Mouse (Mus musculus): ENCODE results near the gene Slc35f1. TPM values are rescaled to one million over a fixed set of nuclear protein-coding genes. Genes with fewer than 3 reads are reported as not detected.

Slc35f1 gene
- polyA plus RNA-seq, 1 experiment, result 16.3 TPM

DNA sequence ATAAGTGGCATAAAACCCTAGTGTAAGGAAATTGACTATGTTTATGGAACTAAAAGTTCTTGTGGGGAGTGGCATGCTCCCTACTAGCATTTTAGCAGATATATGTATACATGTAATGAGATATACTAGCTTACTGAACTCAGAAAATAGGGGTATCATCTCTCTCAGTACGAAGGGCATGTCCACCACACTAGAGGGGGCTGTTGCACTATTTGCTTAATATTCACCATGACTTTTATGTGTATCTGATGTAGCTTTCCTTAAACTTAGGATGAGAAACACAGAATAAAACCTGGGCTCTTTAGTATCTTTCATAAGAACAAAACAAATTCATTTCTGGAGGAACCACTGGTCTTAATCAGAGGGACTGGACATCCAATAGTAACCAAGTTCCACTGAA is 397.5 kb downstream of the Slc35f1 start:
- H3K4me3 ChIP-seq (replicated peaks; ENCODE audit: insufficient read depth, low read depth, low read length), result no peak overlapping the region
- TF ChIP-seq POLR2A (IDR thresholded peaks at IDR 0.05; ENCODE audit: borderline replicate concordance, insufficient read depth, low read length) (no peak), CTCF (IDR thresholded peaks at IDR 0.05; ENCODE audit: borderline replicate concordance, insufficient read depth, low read depth, low read length) (0 out of 2 replicates have a peak, but pooled peaks have one; percentile 7)
- DNase-seq, result no peak
- H3K4me1 ChIP-seq (ENCODE audit: control insufficient read depth, insufficient read depth, low read length), result no peaks in the 10 kb centered on the region
- H3K27me3 ChIP-seq (ENCODE audit: control insufficient read depth, insufficient read depth, low read length), result no peaks in the 10 kb centered on the region
- WGBS, result 74% methylated on average over 1 of the region's 1 CpGs
- H3K27ac ChIP-seq (ENCODE audit: insufficient read depth, low read length), result no peak overlapping the region

DNA sequence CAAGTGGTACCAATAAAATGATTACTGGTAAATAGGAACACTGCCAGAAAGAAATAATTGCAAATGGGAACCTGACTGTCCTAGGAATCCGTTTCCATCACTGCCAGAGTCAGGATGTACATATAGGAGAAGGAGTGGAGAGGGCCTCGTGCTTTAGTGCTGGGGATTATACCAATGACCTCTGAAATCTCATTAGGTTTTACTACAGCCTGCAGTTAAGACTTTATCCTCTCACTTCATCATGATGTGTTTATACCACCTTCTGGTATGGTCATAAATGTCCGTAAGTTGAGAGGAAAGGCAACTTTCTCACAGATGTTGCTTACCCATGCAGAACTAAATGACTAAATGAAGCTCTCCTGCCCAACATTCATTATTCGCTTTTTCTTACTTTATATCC is 401.2 kb downstream of the Slc35f1 start:
- WGBS, result 82% methylated on average over 4 of the region's 4 CpGs
- H3K4me3 ChIP-seq (replicated peaks; ENCODE audit: insufficient read depth, low read depth, low read length), result no peak overlapping the region
- H3K27me3 ChIP-seq (ENCODE audit: control insufficient read depth, insufficient read depth, low read length), result no peaks in the 10 kb centered on the region
- no peak overlapping the region for H3K27ac ChIP-seq (ENCODE audit: insufficient read depth, low read length)
- H3K4me1 ChIP-seq (ENCODE audit: control insufficient read depth, insufficient read depth, low read length), result no peaks in the 10 kb centered on the region
- TF ChIP-seq POLR2A (IDR thresholded peaks at IDR 0.05; ENCODE audit: borderline replicate concordance, insufficient read depth, low read length), result no peak
- no peak for TF ChIP-seq CTCF (IDR thresholded peaks at IDR 0.05; ENCODE audit: borderline replicate concordance, insufficient read depth, low read depth, low read length)
- DNase-seq, result no peak

DNA sequence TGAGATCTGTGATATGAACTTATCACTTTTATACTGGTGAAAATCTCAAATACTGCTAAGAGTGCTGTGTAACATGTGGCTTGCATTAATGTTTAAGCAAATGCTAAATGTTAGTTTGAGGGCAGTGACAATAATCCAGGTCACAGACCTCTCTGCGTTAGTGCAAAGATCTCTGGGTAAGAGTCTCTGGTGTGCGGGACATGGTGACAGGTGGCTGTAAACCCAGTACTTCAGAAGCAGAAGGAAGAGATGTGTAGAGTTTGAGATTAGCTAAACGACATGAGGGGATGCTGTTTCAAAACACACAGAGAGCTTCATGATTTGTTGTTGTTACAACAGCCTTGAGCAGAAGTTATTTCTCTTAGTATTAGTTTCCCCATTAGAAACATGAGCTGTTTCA is 406.1 kb downstream of the Slc35f1 start:
- Histone ChIP-seq H3K4me1 (ENCODE audit: control insufficient read depth, insufficient read depth, low read length) (no peaks in the 10 kb centered on the region), H3K4me3 (replicated peaks; ENCODE audit: insufficient read depth, low read depth, low read length) (no peak overlapping the region), H3K27me3 (ENCODE audit: control insufficient read depth, insufficient read depth, low read length) (no peaks in the 10 kb centered on the region), H3K27ac (ENCODE audit: insufficient read depth, low read length) (no peak overlapping the region)
- WGBS, result 92% methylated on average over 3 of the region's 3 CpGs
- DNase-seq, result no peak
- TF ChIP-seq POLR2A (IDR thresholded peaks at IDR 0.05; ENCODE audit: borderline replicate concordance, insufficient read depth, low read length) (no peak), CTCF (IDR thresholded peaks at IDR 0.05; ENCODE audit: borderline replicate concordance, insufficient read depth, low read depth, low read length) (no peak)

DNA sequence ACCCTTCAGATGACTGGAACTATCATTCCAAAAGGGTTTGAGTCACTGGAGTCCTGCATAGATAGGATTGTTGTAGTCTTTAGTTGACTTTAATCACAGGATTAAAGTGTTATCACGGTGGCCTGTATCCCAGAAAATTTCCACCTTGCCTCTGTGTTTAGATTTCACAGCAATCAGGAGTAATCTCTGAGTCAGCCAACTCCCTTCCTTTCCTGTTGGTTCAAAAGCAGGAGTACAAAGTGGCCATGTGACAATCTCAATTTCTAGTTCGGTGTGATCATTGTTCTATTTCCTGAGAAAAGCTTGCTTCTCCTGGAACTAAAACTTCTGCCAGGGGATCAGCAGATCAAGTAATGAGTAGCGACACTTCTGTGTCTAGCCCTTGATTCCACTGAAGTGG is 410.5 kb downstream of the Slc35f1 start:
- 76% methylated on average over 3 of the region's 3 CpGs for WGBS
- DNase-seq, result no peak
- Histone ChIP-seq H3K4me1 (ENCODE audit: control insufficient read depth, insufficient read depth, low read length) (peaks cover 3% of the 10 kb centered on the region), H3K4me3 (replicated peaks; ENCODE audit: insufficient read depth, low read depth, low read length) (no peak overlapping the region), H3K27ac (ENCODE audit: insufficient read depth, low read length) (no peak overlapping the region), H3K27me3 (ENCODE audit: control insufficient read depth, insufficient read depth, low read length) (no peaks in the 10 kb centered on the region)
- no peak for TF ChIP-seq POLR2A (IDR thresholded peaks at IDR 0.05; ENCODE audit: borderline replicate concordance, insufficient read depth, low read length)
- TF ChIP-seq CTCF (IDR thresholded peaks at IDR 0.05; ENCODE audit: borderline replicate concordance, insufficient read depth, low read depth, low read length), result no peak

DNA sequence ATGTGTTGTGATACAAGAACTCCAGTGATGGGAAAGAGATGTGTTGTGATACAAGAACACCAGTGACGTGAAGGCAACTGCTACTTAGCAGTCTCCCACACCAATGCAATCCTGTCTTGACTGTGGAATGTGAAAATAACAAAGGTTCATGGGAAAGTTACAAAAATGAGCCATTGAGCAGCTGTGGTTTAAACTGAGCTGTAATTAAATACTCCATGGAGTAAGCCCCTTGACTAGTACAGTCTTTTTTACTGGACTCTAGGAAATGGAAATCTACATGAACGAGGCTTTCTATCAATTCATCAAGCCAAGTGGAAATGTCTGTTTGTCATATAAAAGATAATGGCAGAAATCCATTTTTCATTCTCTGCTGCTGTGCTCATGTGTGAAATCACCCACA is 411.1 kb downstream of the Slc35f1 start:
- H3K27me3 ChIP-seq (ENCODE audit: control insufficient read depth, insufficient read depth, low read length), result no peaks in the 10 kb centered on the region
- H3K27ac ChIP-seq (ENCODE audit: insufficient read depth, low read length), result no peak overlapping the region
- no peak for DNase-seq
- WGBS, result 81% methylated on average over 2 of the region's 2 CpGs
- H3K4me1 ChIP-seq (ENCODE audit: control insufficient read depth, insufficient read depth, low read length), result peaks cover 3% of the 10 kb centered on the region
- no peak for TF ChIP-seq CTCF (IDR thresholded peaks at IDR 0.05; ENCODE audit: borderline replicate concordance, insufficient read depth, low read depth, low read length)
- TF ChIP-seq POLR2A (IDR thresholded peaks at IDR 0.05; ENCODE audit: borderline replicate concordance, insufficient read depth, low read length), result no peak
- no peak overlapping the region for H3K4me3 ChIP-seq (replicated peaks; ENCODE audit: insufficient read depth, low read depth, low read length)

DNA sequence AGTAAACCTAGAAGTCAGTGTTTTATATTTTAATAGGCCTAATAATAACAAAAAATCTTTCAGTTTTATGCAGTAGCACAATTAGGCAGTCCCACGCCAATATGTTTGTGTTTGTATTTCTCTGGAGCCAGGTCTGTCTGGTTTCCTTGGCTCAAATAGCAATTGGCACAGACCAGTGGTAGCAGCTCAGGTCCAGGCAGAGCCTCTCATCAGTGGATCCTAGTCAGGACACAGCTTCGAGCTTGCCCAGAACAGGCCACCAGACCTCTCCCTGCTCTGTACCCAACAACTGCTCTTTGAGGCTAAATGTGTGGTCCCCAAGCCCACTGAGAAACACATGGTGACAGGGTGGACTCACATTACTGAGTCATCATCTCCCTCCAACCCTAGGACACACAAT is 412.1 kb downstream of the Slc35f1 start:
- Histone ChIP-seq H3K27me3 (ENCODE audit: control insufficient read depth, insufficient read depth, low read length) (no peaks in the 10 kb centered on the region), H3K27ac (ENCODE audit: insufficient read depth, low read length) (no peak overlapping the region), H3K4me3 (replicated peaks; ENCODE audit: insufficient read depth, low read depth, low read length) (no peak overlapping the region), H3K4me1 (ENCODE audit: control insufficient read depth, insufficient read depth, low read length) (peaks cover 3% of the 10 kb centered on the region)
- 3% methylated on average over 2 of the region's 2 CpGs for WGBS
- TF ChIP-seq CTCF (IDR thresholded peaks at IDR 0.05; ENCODE audit: borderline replicate concordance, insufficient read depth, low read depth, low read length) (no peak), POLR2A (IDR thresholded peaks at IDR 0.05; ENCODE audit: borderline replicate concordance, insufficient read depth, low read length) (no peak)
- peak in 1 of 2 experiments; percentile 29 for DNase-seq

DNA sequence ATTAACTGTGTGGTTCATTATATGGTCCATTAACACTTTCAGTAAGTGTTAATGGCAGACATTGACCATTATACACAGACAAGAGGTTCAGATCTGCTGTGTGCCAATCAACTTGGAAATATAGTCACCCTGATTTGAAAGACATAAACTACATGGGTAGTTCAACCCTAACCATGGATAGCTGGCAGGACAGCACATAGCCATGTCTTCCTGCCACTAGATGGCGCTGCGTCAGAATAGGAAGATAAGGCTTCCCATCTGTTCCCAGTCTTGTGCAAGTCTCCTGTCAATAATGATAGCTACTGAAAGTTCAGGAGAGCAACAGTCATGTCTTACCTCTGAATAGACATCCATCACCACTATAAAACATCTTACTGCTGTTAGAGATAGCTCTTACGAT is 424.7 kb downstream of the Slc35f1 start:
- Histone ChIP-seq H3K4me1 (ENCODE audit: control insufficient read depth, insufficient read depth, low read length) (no peaks in the 10 kb centered on the region), H3K27me3 (ENCODE audit: control insufficient read depth, insufficient read depth, low read length) (no peaks in the 10 kb centered on the region), H3K4me3 (replicated peaks; ENCODE audit: insufficient read depth, low read depth, low read length) (no peak overlapping the region), H3K27ac (ENCODE audit: insufficient read depth, low read length) (no peak overlapping the region)
- DNase-seq, result peak; percentile 29 to 46
- 37% methylated on average over 3 of the region's 3 CpGs for WGBS
- TF ChIP-seq POLR2A (IDR thresholded peaks at IDR 0.05; ENCODE audit: borderline replicate concordance, insufficient read depth, low read length), result no peak
- peak; percentile 61; the same call in 1 of the 2 replicates for TF ChIP-seq CTCF (IDR thresholded peaks at IDR 0.05; ENCODE audit: borderline replicate concordance, insufficient read depth, low read depth, low read length)

DNA sequence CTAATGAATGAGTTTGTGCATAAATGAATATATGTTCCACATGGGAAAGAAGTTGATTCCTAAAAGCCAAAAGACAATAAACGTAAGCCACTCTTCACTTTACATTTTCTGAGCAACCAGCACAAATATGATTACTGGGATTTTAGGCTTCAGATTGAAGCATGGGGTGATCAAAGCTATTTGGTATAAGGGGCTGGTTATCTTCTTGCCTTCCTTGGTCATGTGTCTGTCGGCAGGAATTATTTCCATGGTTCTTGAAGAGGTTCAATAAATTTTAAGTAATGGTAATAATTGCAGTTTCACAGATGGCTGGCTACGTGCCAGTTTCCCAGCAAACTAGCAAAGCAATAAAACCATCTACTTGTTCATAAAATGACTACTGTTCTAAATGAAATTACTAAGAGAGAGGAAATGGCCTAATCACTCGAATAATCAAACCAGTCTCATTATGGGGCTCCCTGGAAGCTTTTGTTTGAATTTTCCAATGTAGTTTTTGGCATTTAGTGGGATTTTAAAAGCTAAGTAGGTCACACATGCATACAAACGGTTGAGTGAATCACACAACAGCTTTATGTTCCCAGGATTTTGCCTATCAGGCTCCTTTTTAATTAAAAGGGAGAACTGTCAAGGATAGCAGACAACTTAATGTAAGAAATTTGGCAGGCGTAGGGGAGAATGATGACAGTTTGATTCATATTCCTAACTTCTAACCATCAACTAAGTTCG is 425.5 kb downstream of the Slc35f1 start:
- H3K27ac ChIP-seq (ENCODE audit: insufficient read depth, low read length), result no peak overlapping the region
- H3K27me3 ChIP-seq (ENCODE audit: control insufficient read depth, insufficient read depth, low read length), result no peaks in the 10 kb centered on the region
- no peak for TF ChIP-seq CTCF (IDR thresholded peaks at IDR 0.05; ENCODE audit: borderline replicate concordance, insufficient read depth, low read depth, low read length)
- TF ChIP-seq POLR2A (IDR thresholded peaks at IDR 0.05; ENCODE audit: borderline replicate concordance, insufficient read depth, low read length), result no peak
- 48% methylated on average over 7 of the region's 7 CpGs for WGBS
- no peaks in the 10 kb centered on the region for H3K4me1 ChIP-seq (ENCODE audit: control insufficient read depth, insufficient read depth, low read length)
- H3K4me3 ChIP-seq (replicated peaks; ENCODE audit: insufficient read depth, low read depth, low read length), result no peak overlapping the region
- DNase-seq, result no peak

Measured in cerebellum, adult 2 months (tissue).